Mouse (Mus musculus) liver, embryonic 16.5 days (tissue): Measurements from ENCODE around the gene Tas2r107. TPM values are rescaled to one million over a fixed set of nuclear protein-coding genes. Genes with fewer than 3 reads are reported as not detected.
"Not testable (repeated sequence)": the region's sequence is repeated elsewhere in the genome, so short reads cannot be mapped to it uniquely, and the experiment has no call there.

Experiments
- ATAC-seq: fragments of 200-750 bp; cut with Nextera tagmentation; 2 replicates; pipeline ENCODE4 v1.8.0; 2017; ENCODE audit warnings: low read depth, mild to moderate bottlenecking, moderate number of reproducible peaks, moderate library complexity
- H3K27ac ChIP-seq: fragments of 300-500 bp; sonication (generic); 2 replicates; pipeline ENCODE4 v1.5.1; 2014; ENCODE audit warnings: mild to moderate bottlenecking, low read length
- H3K27me3 ChIP-seq: fragments of 300-500 bp; sonication (generic); 2 replicates; pipeline ENCODE4 v1.6.1; 2014; ENCODE audit warnings: low read depth, low read length, mixed read lengths; ENCODE audit not compliant: control insufficient read depth, insufficient read depth
- H3K36me3 ChIP-seq: fragments of 300-500 bp; sonication (generic); 2 replicates; pipeline ENCODE4 v1.6.1; 2014; ENCODE audit warnings: mild to moderate bottlenecking; ENCODE audit not compliant: control insufficient read depth, insufficient read depth
- H3K4me1 ChIP-seq: fragments of 300-500 bp; sonication (generic); 2 replicates; pipeline ENCODE4 v1.6.1; 2014; ENCODE audit warnings: low read depth, low read length, mixed read lengths; ENCODE audit not compliant: control insufficient read depth
- H3K4me2 ChIP-seq: fragments of 300-500 bp; sonication (generic); 2 replicates; pipeline ENCODE4 v1.6.1; 2014; ENCODE audit warnings: low read depth, low read length, mixed read lengths
- H3K4me3 ChIP-seq: fragments of 300-500 bp; sonication (generic); 2 replicates; pipeline ENCODE4 v1.5.1; 2014; ENCODE audit warnings: low read depth, mild to moderate bottlenecking, low read length
- H3K9ac ChIP-seq: fragments of 300-500 bp; sonication (generic); 2 replicates; pipeline ENCODE4 v1.6.1; 2014; ENCODE audit warnings: low read depth, low read length
- H3K9me3 ChIP-seq: fragments of 300-500 bp; sonication (generic); replicated peaks from 2 replicates; pipeline ENCODE4 v1.6.1; 2016; ENCODE audit warnings: low read length; ENCODE audit not compliant: control insufficient read depth
- WGBS: fragments of 180-500 bp; shearing (Covaris S2); extraction: QIAGEN DNeasy Blood & Tissue Kit; methylation state at CpG from one replicate; pipeline ENCODE4 v1.1.7; 2014; ENCODE audit not compliant: insufficient replicate concordance; 5-methylcytosine and 5-hydroxymethylcytosine counted together
- polyA plus RNA-seq: library from polyadenylated mRNA; unstranded; fragments of >200 nt; fragmentation: Nextera tagmentation; extraction: Ambion mirVana; gene quantifications from 2 replicates; pipeline ENCODE4 v1.2.1, GENCODE M21; 2015

The Tas2r107 gene
- not detected in 2 replicates for polyA plus RNA-seq

GRCm38 (mm10) chr6:131660049-131660448 is at the start of gene Tas2r107:
TSS of gene Tas2r107 (minus strand) at chr6:131660149.
- Histone ChIP-seq H3K27me3 (no peaks in the 10 kb centered on the region), H3K4me2 (no peak within 1 kb of the TSS), H3K4me1 (no peaks in the 10 kb centered on the region), H3K9ac (no peak within 1 kb of the TSS), H3K27ac (no peak within 1 kb of the TSS), H3K9me3 (no peaks in the 10 kb centered on the region), H3K4me3 (no peak within 1 kb of the TSS), H3K36me3 (no peaks in the 10 kb centered on the region)
- no peak for ATAC-seq

- Histone ChIP-seq H3K4me1 (no peaks in the 10 kb centered on the region), H3K36me3 (no peaks in the 10 kb centered on the region), H3K4me3 (no peak within 1 kb of the TSS), H3K4me2 (no peak within 1 kb of the TSS), H3K9me3 (no peaks in the 10 kb centered on the region), H3K27ac (no peak within 1 kb of the TSS), H3K9ac (no peak within 1 kb of the TSS), H3K27me3 (no peaks in the 10 kb centered on the region)
- ATAC-seq: no peak
Observed at GRCm38 (mm10) chr6:131689963-131690362, 30.0 kb upstream of the Tas2r107 start, which contains the start of gene Tas2r114. TSS of gene Tas2r114 (minus strand) at chr6:131690063.

GRCm38 (mm10) chr6:131687395-131687794 is 27.4 kb upstream of the Tas2r107 start, which contains the start of gene Tas2r105:
TSS of gene Tas2r105 (minus strand) at chr6:131687495.
- ATAC-seq: no peak
- Histone ChIP-seq H3K4me3 (no peak within 1 kb of the TSS), H3K9ac (no peak within 1 kb of the TSS), H3K27ac (no peak within 1 kb of the TSS), H3K9me3 (no peaks in the 10 kb centered on the region), H3K36me3 (no peaks in the 10 kb centered on the region), H3K4me2 (no peak within 1 kb of the TSS), H3K4me1 (no peaks in the 10 kb centered on the region), H3K27me3 (no peaks in the 10 kb centered on the region)
- 43% methylated on average over 1 of the region's 1 CpGs for WGBS

- Histone ChIP-seq H3K4me2 (no peak within 1 kb of the TSS), H3K9ac (no peak within 1 kb of the TSS), H3K4me1 (no peaks in the 10 kb centered on the region), H3K27me3 (no peaks in the 10 kb centered on the region), H3K27ac (no peak within 1 kb of the TSS), H3K36me3 (no peaks in the 10 kb centered on the region), H3K9me3 (no peaks in the 10 kb centered on the region), H3K4me3 (no peak within 1 kb of the TSS)
- 50% methylated on average over 1 of the region's 1 CpGs for WGBS
- no peak for ATAC-seq
Observed at GRCm38 (mm10) chr6:131685644-131686043, 25.7 kb upstream of the Tas2r107 start, which contains the start of gene Tas2r104. TSS of gene Tas2r104 (minus strand) at chr6:131685744.

- no peak within 1 kb of the TSS for H3K4me3 ChIP-seq
- H3K36me3 ChIP-seq: no peaks in the 10 kb centered on the region
- no peak within 1 kb of the TSS for H3K27ac ChIP-seq
- no peaks in the 10 kb centered on the region for H3K4me1 ChIP-seq
- no peaks in the 10 kb centered on the region for H3K9me3 ChIP-seq
- 52% methylated on average over 3 of the region's 3 CpGs for WGBS
- H3K27me3 ChIP-seq: no peaks in the 10 kb centered on the region
- ATAC-seq: no peak
- H3K9ac ChIP-seq: no peak within 1 kb of the TSS
- H3K4me2 ChIP-seq: no peak within 1 kb of the TSS
Observed at GRCm38 (mm10) chr6:131678786-131679185, 18.8 kb upstream of the Tas2r107 start, which contains the start of gene Tas2r106. TSS of gene Tas2r106 (minus strand) at chr6:131678886.

GRCm38 (mm10) chr6:131630812-131631211 is 29.1 kb downstream of the Tas2r107 start, which contains the start of gene Tas2r130:
TSS of gene Tas2r130 (minus strand) at chr6:131630912.
- Histone ChIP-seq H3K36me3 (no peaks in the 10 kb centered on the region), H3K27ac (no peak within 1 kb of the TSS), H3K27me3 (no peaks in the 10 kb centered on the region), H3K4me3 (no peak within 1 kb of the TSS), H3K9ac (no peak within 1 kb of the TSS), H3K9me3 (no peaks in the 10 kb centered on the region), H3K4me2 (no peak within 1 kb of the TSS), H3K4me1 (no peaks in the 10 kb centered on the region)
- no peak for ATAC-seq
- WGBS: 60% methylated on average over 3 of the region's 3 CpGs

- H3K9me3 ChIP-seq, H3K27me3 ChIP-seq, H3K4me3 ChIP-seq, H3K4me2 ChIP-seq, H3K9ac ChIP-seq, H3K36me3 ChIP-seq, ATAC-seq, H3K4me1 ChIP-seq, H3K27ac ChIP-seq: not testable (repeated sequence)
- WGBS: 70% methylated on average over 1 of the region's 1 CpGs
Observed at GRCm38 (mm10) chr6:131609956-131610355, 50.0 kb downstream of the Tas2r107 start.

Other genes with a start within 250 kb of the Tas2r107 start
- gene 5430401F13Rik, start 173.7 kb downstream of the Tas2r107 start, polyA plus RNA-seq: not detected in 2 replicates
- not detected in 2 replicates for gene Gm6619, start 173.7 kb downstream of the Tas2r107 start, polyA plus RNA-seq
- gene Tas2r130, start 29.2 kb downstream of the Tas2r107 start, polyA plus RNA-seq: not detected in 2 replicates
- not detected in 2 replicates for gene Tas2r106, start 18.7 kb upstream of the Tas2r107 start, polyA plus RNA-seq
- gene Tas2r104, start 25.6 kb upstream of the Tas2r107 start, polyA plus RNA-seq: not detected in 2 replicates
- not detected in 2 replicates for gene Tas2r105, start 27.3 kb upstream of the Tas2r107 start, polyA plus RNA-seq
- gene Tas2r114, start 29.9 kb upstream of the Tas2r107 start, polyA plus RNA-seq: not detected in 2 replicates